In genomic region chr2:18673766-18674165, GRCm38 (mm10) we compare ENCODE assay signal across 1 mouse cellular context.
TF ChIP-seq lines count a peak whose summit lies in the region.

No protein-coding gene starts in this region.

TF ChIP-seq in MEL, 35 proteins besides CTCF, POLR2A, EP300 and RAD21 (continued from another document):
- TF ChIP-seq POLR2AphosphoS2 (IDR thresholded peaks at IDR 0.05; ENCODE audit: low read length) (no peak), POLR2AphosphoS5 (IDR thresholded peaks at IDR 0.05; ENCODE audit: borderline replicate concordance, low read depth, low read length) (no peak)
